Mouse (Mus musculus) MEL (cell line): Measurements from ENCODE around the gene Xpo1.
A peak's percentile ranks its signal among the peaks of the same experiment; 100 is the strongest.
"Not testable (repeated sequence)": the region's sequence is repeated elsewhere in the genome, so short reads cannot be mapped to it uniquely, and the experiment has no call there.

ENCODE experiments used
- CTCF ChIP-seq, 3 experiments: IDR thresholded peaks in 2 of 3; conservative IDR thresholded peaks in 1 of 3; 2 replicates each; pipeline ENCODE4 v1.5.1; 2011 to 2012; ENCODE audit warnings: low read length in 3 of 3, low read depth in 2 of 3, mild to moderate bottlenecking in 2 of 3, improper control_type of control experiment in 1 of 3, inconsistent platforms in 1 of 3, mixed read lengths in 1 of 3, moderate library complexity in 1 of 3; ENCODE audit not compliant: control insufficient read depth in 1 of 3, insufficient read depth in 1 of 3, poor library complexity in 1 of 3, severe bottlenecking in 1 of 3
- GATA1 ChIP-seq: IDR thresholded peaks from 2 replicates; pipeline ENCODE4 v1.6.1; 2011; ENCODE audit warnings: low read depth, low read length, improper control_type of control experiment

- not testable (repeated sequence) for TF ChIP-seq CTCF (IDR thresholded peaks at IDR 0.05 in 2 of 3, conservative IDR thresholded peaks at IDR 0.05 in 1 of 3; ENCODE audit: control insufficient read depth in 1 of 3, insufficient read depth in 1 of 3, low read depth in 2 of 3, low read length in 3 of 3, poor library complexity in 1 of 3, severe bottlenecking in 1 of 3)
- TF ChIP-seq GATA1: peak; percentile 86
Observed at GRCm38 (mm10) chr11:23288866-23289265, 33.0 kb downstream of the Xpo1 start.
